Mouse (Mus musculus) liver, embryonic 16.5 days (tissue): ENCODE results near the gene Synpo2. TPM values are rescaled to one million over a fixed set of nuclear protein-coding genes. Genes with fewer than 3 reads are reported as not detected.

Source experiments
- ATAC-seq: fragments of 200-750 bp; cut with Nextera tagmentation; 2 replicates; pipeline ENCODE4 v1.8.0; 2017; ENCODE audit warnings: low read depth, mild to moderate bottlenecking, moderate number of reproducible peaks, moderate library complexity
- H3K27ac ChIP-seq: fragments of 300-500 bp; sonication (generic); 2 replicates; pipeline ENCODE4 v1.5.1; 2014; ENCODE audit warnings: mild to moderate bottlenecking, low read length
- H3K27me3 ChIP-seq: fragments of 300-500 bp; sonication (generic); 2 replicates; pipeline ENCODE4 v1.6.1; 2014; ENCODE audit warnings: low read depth, low read length, mixed read lengths; ENCODE audit not compliant: control insufficient read depth, insufficient read depth
- H3K36me3 ChIP-seq: fragments of 300-500 bp; sonication (generic); 2 replicates; pipeline ENCODE4 v1.6.1; 2014; ENCODE audit warnings: mild to moderate bottlenecking; ENCODE audit not compliant: control insufficient read depth, insufficient read depth
- H3K4me1 ChIP-seq: fragments of 300-500 bp; sonication (generic); 2 replicates; pipeline ENCODE4 v1.6.1; 2014; ENCODE audit warnings: low read depth, low read length, mixed read lengths; ENCODE audit not compliant: control insufficient read depth
- H3K4me2 ChIP-seq: fragments of 300-500 bp; sonication (generic); 2 replicates; pipeline ENCODE4 v1.6.1; 2014; ENCODE audit warnings: low read depth, low read length, mixed read lengths
- H3K4me3 ChIP-seq: fragments of 300-500 bp; sonication (generic); 2 replicates; pipeline ENCODE4 v1.5.1; 2014; ENCODE audit warnings: low read depth, mild to moderate bottlenecking, low read length
- H3K9ac ChIP-seq: fragments of 300-500 bp; sonication (generic); 2 replicates; pipeline ENCODE4 v1.6.1; 2014; ENCODE audit warnings: low read depth, low read length
- H3K9me3 ChIP-seq: fragments of 300-500 bp; sonication (generic); replicated peaks from 2 replicates; pipeline ENCODE4 v1.6.1; 2016; ENCODE audit warnings: low read length; ENCODE audit not compliant: control insufficient read depth
- WGBS: fragments of 180-500 bp; shearing (Covaris S2); extraction: QIAGEN DNeasy Blood & Tissue Kit; methylation state at CpG from one replicate; pipeline ENCODE4 v1.1.7; 2014; ENCODE audit not compliant: insufficient replicate concordance; 5-methylcytosine and 5-hydroxymethylcytosine counted together
- polyA plus RNA-seq: library from polyadenylated mRNA; unstranded; fragments of >200 nt; fragmentation: Nextera tagmentation; extraction: Ambion mirVana; gene quantifications from 2 replicates; pipeline ENCODE4 v1.2.1, GENCODE M21; 2015

Gene Synpo2
- polyA plus RNA-seq, 1 experiment from 2014 or later = 0.48 TPM

DNA sequence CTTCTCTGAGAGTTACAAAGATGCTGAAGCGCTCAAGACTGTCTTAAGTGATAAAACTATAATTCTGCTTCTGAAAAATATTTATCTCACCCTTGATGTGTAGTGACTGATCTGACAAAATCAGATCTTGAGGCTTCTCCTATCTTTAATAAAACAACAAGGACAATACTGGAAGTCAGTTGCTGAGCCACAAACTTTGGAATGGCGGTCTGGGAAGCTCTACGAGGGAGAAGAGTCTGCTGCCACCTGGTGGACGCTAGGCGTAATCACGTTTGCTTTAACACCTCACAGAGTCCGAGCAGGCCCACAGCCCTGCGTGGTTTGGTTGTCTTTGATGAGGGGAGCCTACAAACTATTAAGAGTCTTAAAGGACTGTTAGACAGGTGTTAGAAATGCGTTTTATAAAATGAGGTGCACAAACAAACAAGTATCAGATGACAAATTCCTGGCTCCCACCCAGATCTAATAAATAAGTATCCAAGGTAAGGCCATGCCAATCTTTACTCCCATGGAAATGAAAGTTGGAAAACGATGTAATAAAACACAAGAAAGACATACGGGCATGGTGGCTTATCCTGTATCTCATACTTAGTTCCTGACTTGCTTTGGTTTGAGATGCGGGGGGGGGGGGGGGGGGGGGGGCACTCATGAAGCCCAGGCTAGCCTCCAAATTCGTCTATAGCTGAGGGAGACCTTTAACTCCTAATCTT, 132.6 kb downstream of the Synpo2 start:
- Histone ChIP-seq H3K36me3 (no peaks in the 10 kb centered on the region), H3K27me3 (no peaks in the 10 kb centered on the region), H3K27ac (no peak overlapping the region), H3K4me1 (no peaks in the 10 kb centered on the region), H3K4me3 (no peak overlapping the region), H3K9me3 (no peaks in the 10 kb centered on the region), H3K9ac (no peak overlapping the region), H3K4me2 (no peak overlapping the region)
- ATAC-seq = no peak
- WGBS = 23% methylated on average over 13 of the region's 13 CpGs

DNA sequence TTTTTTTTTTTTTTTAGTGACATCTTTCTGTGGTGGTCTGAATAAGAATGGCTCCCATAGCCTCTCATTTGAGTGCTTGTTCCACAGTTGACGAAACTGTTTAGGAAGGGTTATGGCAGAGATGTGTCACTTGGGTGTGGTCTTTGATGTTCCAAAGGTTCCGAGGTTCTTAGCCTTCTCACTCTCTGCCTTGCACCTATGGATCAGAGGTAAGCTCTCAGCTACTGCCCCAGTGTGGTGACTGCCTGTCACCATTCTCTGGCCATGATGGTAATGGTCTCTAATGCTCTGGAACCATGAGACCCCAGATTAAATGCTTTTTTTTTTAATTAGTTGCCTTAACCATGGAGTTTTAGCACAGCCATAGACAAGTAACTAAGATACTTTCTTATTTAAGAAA, 134.2 kb downstream of the Synpo2 start:
- H3K9ac ChIP-seq = no peak overlapping the region
- no peaks in the 10 kb centered on the region for H3K4me1 ChIP-seq
- no peak overlapping the region for H3K27ac ChIP-seq
- no peaks in the 10 kb centered on the region for H3K27me3 ChIP-seq
- 66% methylated on average over 2 of the region's 2 CpGs for WGBS
- H3K36me3 ChIP-seq = no peaks in the 10 kb centered on the region
- no peak for ATAC-seq
- H3K9me3 ChIP-seq = no peaks in the 10 kb centered on the region
- H3K4me3 ChIP-seq = no peak overlapping the region
- H3K4me2 ChIP-seq = no peak overlapping the region

DNA sequence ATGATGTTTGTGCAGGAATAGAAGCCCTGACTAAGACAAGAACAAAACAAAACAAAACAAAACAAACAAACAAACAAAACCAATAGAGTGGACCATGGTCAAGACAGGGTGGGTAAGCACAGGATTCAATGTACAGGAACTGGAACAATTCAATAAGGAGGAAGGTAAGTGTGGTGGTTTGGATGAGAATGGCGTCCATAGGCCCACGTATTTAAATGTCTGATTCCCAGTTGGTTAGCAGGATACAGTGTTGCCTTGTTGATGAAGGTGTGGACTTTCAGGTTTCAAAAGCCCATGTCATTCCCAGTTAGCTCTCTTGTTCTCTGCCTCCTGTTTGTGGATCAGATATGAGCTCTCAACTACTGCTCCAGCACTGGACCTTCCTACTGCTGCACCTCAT, 140.8 kb downstream of the Synpo2 start:
- Histone ChIP-seq H3K36me3 (no peaks in the 10 kb centered on the region), H3K4me2 (no peak overlapping the region), H3K27ac (no peak overlapping the region), H3K9me3 (no peaks in the 10 kb centered on the region), H3K27me3 (no peaks in the 10 kb centered on the region), H3K4me3 (no peak overlapping the region), H3K4me1 (no peaks in the 10 kb centered on the region), H3K9ac (no peak overlapping the region)
- ATAC-seq = no peak
- WGBS = 80% methylated on average over 2 of the region's 2 CpGs

DNA sequence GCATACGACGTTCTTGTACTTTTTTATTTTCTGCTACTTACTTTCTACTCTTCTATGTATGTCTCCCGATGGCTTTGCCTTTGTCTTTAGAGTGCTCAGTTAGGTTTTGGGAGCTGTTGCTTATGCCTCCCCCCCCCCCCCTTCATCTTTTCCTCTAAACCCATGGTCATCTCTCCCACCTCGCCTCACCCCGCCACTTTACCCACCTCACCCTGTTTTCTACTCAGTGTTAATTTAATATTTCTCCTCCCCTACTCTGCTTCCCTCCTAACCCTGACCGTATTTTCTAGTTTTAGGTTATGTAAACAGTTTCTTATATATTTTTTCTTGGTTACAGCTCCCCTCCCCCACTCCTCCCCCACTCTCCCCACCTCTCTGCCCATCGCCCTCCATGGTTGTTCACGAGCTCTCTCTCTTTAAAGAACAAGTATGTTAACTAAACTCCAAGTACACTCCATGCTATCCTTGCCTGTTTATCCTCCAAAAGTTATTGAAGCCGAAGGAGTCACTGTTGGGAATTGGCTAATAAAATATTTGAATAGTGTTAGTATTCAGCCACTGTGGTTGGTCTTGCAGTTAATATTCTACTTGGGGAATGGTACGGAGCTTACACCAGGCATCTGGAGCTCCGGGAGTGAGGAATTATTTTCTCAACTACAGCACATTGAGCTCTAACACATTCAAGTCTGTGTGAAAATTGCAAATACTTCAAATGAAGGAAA, 142.1 kb downstream of the Synpo2 start:
- H3K27ac ChIP-seq = no peak overlapping the region
- H3K27me3 ChIP-seq = no peaks in the 10 kb centered on the region
- peak overlapping the region; percentile 35 for H3K4me2 ChIP-seq
- H3K9me3 ChIP-seq = no peaks in the 10 kb centered on the region
- H3K36me3 ChIP-seq = no peaks in the 10 kb centered on the region
- H3K9ac ChIP-seq = no peak overlapping the region
- H3K4me3 ChIP-seq = no peak overlapping the region
- H3K4me1 ChIP-seq = no peaks in the 10 kb centered on the region
- WGBS = 53% methylated on average over 11 of the region's 11 CpGs
- ATAC-seq = 0 out of 2 replicates have a peak, but pooled peaks have one; percentile 39

DNA sequence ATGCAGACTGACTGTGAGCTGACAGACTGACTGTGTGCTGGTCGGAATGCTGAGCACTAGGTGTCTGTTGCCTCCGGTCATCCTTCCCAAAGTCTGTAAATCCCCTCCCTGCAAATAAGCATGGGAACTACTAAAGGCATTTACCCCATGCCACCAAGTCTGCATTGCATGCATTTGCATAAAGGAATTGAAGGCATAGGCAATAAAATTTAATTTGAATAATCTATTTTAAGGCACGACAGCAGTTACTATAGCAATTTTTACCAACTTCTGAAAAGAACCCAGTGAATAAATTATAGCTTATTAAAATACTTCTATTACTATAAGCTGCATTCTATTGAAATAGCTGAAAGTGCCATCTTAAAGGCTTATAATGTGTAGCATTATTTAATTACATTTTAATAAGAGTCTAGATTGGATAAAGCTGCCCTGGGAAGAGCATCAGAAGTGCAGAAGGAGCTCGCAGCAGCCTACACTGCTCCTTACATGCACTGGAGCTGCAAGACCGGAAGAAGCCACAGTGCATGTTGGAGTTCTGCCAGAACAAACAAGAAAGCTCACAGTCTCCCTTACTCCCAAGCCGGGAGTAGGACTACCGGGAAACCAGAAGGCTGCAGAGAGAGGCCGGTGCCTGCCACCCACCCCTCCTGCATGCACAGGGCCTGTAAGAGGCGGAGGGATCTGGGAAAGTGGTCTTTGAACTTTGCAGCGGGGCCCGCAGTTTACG, 142.9 kb downstream of the Synpo2 start:
- Histone ChIP-seq H3K9me3 (no peaks in the 10 kb centered on the region), H3K4me3 (no peak overlapping the region), H3K4me2 (peak overlapping the region; percentile 35; the same call in 1 of the 2 replicates), H3K4me1 (no peaks in the 10 kb centered on the region), H3K27me3 (no peaks in the 10 kb centered on the region), H3K27ac (no peak overlapping the region), H3K9ac (no peak overlapping the region), H3K36me3 (no peaks in the 10 kb centered on the region)
- ATAC-seq = peak; percentile 73
- 54% methylated on average over 12 of the region's 12 CpGs for WGBS

DNA sequence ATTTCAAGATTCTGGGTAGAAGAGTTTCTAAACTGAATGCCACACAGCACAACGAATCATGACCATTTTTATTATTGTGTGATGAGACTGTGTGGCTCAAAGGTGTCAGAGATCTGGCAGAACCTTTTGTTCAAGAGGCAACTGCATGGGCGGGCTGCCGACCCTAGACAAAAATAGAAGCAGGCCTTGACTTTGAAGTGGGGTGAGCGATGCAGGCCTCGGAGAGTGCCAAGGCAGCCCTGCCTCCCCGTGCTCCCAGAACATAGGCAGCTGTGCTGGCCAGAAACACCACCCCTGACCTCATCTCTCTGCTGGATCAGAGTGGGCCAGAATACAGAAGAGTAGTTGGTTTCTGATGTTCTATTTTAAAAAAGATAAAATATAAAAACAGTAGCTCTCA, 143.5 kb downstream of the Synpo2 start:
- Histone ChIP-seq H3K27ac (no peak overlapping the region), H3K4me3 (no peak overlapping the region), H3K36me3 (no peaks in the 10 kb centered on the region), H3K27me3 (no peaks in the 10 kb centered on the region), H3K4me2 (no peak overlapping the region), H3K9me3 (no peaks in the 10 kb centered on the region), H3K4me1 (no peaks in the 10 kb centered on the region), H3K9ac (no peak overlapping the region)
- no peak for ATAC-seq
- WGBS = 51% methylated on average over 6 of the region's 6 CpGs

DNA sequence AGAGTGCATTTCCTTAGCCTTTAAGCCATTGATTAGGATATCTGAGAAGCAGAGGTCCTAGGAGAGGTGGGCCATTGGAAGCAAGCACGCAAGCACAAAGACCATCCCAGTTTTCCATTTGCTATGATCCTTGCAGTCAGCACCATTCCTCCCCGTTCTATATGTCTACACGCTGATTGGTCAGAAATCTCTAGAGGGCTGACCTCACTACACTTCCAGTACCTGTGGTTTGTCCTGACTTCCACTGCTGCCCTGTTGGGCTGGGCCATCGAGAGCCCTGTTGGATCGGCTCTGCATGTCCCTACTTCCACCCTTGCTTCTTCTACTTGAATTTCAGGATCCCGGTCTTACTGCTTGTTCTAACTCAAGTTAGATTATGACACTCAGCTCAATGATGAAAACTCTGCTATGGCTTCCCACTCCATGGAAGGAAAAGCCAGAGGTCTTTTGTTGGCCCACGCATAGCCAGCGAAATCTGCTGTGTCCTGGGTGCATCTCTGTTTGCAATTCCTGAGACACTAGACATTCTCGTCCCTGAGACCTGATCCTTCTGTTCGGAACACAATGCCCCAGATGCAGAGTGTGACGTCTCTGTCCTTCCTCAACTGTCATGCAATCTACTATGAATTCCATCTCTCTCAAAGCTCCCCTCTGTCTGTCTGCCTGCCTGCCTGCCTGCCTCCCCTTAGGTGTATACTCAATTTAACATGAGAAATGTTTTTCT, 146.5 kb downstream of the Synpo2 start:
- no peak for ATAC-seq
- H3K27me3 ChIP-seq = no peaks in the 10 kb centered on the region

DNA sequence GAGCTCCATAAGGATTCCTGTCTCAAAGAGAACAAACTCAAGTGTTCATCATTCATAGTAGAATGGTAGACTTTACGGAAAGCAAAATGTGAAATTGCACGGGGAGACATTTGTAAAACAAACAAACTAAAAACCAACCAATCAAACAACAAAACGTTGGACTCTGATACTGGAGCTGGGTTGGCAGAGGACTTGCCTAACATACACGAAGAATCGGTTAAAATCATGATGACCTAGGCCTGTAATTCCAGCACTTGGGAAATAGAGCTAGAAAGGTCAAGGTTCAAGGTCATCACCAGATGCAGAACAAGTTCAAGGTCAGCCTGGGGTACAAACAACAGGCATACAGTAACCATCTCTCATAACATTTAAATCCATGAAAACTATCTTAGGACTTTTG, 147.7 kb downstream of the Synpo2 start:
- no peak for ATAC-seq
- no peak overlapping the region for H3K9ac ChIP-seq
- no peaks in the 10 kb centered on the region for H3K36me3 ChIP-seq
- no peaks in the 10 kb centered on the region for H3K4me1 ChIP-seq
- H3K27ac ChIP-seq = no peak overlapping the region
- H3K4me3 ChIP-seq = no peak overlapping the region
- H3K27me3 ChIP-seq = no peaks in the 10 kb centered on the region
- no peak overlapping the region for H3K4me2 ChIP-seq
- H3K9me3 ChIP-seq = no peaks in the 10 kb centered on the region
- 57% methylated on average over 5 of the region's 5 CpGs for WGBS

More for the DNA sequence above, 146.5 kb downstream of the Synpo2 start:
- Histone ChIP-seq H3K27ac (no peak overlapping the region), H3K36me3 (no peaks in the 10 kb centered on the region), H3K9ac (no peak overlapping the region), H3K4me2 (no peak overlapping the region), H3K4me1 (no peaks in the 10 kb centered on the region), H3K4me3 (no peak overlapping the region), H3K9me3 (no peaks in the 10 kb centered on the region)
- WGBS = 69% methylated on average over 11 of the region's 11 CpGs
